Mouse (Mus musculus) lung, postnatal 4 days (tissue): ENCODE results near the gene Adipor2.
"Not testable (repeated sequence)": the region's sequence is repeated elsewhere in the genome, so short reads cannot be mapped to it uniquely, and the experiment has no call there.

Experiments used
- DNase-seq, 2 experiments: peaks; one replicate each; pipeline ENCODE4 v3.0.0; 2021

Gene Adipor2

DNA sequence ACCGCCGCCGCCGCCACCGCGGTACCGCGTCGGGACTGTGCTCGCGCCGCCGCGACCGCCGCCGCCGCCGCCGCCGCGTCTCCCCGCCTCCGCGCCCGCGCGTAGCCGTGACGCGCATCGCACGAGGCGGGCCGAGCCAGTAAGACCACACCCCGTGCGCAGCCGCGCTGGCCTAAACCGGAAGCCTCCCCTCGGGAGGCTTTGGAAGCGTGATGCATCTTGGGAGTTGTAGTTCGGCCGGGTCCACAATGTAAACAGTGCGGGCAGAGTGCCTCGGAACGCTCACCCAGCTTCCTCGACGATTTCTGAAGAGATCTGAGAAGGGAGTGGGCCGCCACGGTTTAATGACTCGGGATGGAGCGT lies 28.9 kb downstream of the Adipor2 start:
- DNase-seq, result peak; percentile 96 to 98

DNA sequence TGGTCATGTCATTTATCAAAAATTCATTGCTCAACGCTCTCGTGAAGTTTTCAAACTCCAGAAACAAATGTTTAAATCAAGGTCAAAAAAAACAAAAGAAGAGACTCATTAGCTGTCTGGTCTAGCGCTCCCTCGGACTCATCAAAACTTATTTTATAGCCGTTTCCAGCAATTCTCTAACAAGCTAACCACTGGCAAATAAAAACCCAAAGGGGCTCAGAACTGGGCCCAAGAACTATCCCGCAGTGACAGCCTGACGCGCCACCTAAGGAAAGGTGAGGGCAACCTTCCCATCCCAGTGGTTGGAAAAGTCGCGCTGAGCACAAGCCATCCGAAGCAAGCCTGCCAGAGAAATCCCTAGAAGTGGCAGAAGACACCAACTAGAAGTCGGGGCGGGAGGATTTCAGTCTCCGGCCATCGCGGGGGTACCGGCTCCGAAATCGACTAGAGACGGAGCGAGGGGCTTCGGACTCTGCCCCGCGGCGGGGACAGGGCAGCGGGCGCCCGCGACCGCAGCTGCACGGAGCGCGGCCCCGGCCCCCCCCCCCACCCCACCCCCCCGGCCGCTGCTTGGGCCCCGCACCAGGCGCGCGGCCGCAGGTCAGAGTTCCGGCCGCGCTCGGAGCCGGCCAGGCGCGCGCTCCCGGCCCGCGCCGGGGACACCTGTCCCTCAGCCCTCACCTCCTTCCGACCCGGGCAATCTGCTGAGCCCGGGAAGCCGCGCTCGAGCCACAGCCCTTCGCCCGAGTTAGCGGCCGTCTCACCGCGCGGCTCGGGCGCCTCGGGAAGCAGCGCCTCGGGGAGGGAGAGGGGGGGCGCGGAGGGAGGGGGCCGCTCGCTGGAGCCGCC lies 29.5 kb downstream of the Adipor2 start:
- DNase-seq, result peak in 1 of 2 experiments; percentile 43

DNA sequence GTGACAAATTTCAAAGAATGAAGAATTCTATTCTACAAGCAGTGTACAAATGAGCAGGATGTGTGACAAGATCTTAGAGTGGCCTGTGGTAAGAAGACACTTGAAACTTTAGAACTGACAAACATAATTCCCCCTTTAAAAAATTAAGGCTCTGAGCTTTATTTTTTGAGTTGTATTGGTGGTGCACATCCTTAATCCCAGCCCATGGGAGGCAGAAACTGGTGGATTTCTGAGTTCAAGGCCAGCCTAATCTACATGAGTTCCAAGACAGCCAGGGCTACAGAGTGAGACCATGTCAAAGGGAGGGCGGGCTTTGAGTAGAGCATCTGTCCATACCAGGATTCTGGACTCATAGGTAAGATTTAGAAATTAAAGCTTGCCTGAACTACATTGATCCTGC lies 30.7 kb downstream of the Adipor2 start:
- no peak for DNase-seq

DNA sequence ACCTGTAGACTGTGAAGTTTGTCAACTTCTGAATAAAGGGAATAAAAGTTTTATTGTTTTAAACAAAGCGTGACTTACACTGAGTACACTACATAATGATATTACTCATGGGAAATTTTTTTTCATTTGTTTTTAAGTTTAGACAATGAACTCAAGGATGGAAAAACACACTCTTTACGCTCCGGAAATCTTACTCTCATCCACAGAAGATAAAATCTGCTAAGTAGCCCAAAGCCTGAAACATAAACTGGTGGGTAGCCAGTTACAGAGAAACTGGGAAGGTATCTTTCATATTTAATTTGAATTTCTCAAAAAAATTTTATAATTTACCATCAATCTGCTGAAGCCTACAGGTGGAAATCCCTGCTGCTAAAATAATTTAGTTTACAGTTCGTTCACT lies 31.1 kb downstream of the Adipor2 start:
- no peak for DNase-seq

DNA sequence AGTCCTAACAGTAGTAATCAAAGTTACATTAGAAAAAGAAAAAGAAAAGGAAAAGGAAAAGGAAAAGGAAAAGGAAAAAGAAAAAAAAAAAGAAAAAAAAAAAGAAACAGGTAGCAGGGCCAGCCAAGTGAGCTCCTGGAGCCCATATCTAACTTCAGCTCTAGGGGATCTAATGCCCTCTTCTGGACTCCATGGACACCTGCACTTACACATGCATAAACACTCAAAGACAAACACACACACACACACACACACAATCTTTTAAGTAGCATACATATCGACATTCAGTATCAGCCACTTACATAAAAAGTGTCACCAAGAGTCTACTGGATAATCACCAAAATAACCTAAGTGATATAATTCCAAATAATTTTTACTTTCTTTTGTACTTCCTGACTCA lies 31.8 kb downstream of the Adipor2 start:
- no peak for DNase-seq

DNA sequence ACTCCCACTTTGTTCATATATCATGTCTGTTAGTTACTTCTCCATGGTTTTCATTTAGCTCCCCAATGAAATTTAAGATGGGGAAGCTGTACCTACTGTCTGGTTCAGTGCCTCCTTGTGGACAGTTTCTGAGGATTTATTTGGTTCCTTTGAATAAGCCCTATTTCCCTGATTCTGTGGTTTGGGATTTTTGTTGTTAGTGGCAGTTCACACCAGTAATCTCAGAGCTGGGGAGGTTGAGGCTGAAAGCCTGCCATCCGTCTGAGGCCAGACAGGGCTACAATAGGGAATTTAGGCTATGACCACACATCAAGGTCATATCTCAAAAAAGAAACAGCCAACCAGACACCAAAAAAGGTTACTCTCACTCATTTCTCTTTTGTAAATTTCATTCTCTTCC lies 38.9 kb downstream of the Adipor2 start:
- DNase-seq, result no peak

DNA sequence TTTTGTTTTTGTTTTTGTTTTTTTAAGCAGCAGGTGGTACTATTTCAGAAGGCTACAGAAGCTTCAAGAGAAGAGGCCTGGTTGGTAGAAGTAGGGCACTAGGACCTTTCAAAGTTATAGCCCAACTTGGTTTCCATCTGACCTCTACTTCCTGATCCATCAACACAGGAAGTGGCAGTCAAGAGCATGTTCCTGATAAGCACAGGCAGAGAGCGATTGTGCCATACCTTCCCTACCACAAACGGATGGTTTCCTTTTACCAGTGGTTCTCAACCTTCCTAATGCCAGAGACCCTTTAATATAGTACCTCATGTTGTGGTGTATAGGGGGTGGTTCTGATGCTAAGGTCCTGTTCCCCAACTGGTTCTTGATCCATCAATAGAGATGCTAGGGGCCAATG lies 39.9 kb downstream of the Adipor2 start:
- no peak for DNase-seq

DNA sequence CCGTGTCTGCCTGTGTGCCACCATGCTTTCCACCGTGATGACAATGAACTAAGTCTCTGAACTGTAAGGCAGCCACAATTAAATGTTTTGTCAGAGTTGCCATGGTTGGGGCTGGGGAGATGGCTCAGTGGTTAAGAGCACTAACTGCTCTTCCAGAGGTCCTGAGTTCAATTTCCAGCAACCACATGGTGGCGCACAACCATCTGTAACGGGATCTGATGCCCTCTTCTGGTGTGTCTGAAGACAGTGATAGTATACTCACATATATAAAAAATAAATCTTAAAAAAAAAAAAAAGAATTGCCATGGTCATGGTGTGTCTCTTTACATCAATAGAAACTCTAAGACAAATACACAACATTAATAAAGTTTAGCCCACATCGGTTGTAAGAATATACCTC lies 42.5 kb downstream of the Adipor2 start:
- DNase-seq, result no peak

DNA sequence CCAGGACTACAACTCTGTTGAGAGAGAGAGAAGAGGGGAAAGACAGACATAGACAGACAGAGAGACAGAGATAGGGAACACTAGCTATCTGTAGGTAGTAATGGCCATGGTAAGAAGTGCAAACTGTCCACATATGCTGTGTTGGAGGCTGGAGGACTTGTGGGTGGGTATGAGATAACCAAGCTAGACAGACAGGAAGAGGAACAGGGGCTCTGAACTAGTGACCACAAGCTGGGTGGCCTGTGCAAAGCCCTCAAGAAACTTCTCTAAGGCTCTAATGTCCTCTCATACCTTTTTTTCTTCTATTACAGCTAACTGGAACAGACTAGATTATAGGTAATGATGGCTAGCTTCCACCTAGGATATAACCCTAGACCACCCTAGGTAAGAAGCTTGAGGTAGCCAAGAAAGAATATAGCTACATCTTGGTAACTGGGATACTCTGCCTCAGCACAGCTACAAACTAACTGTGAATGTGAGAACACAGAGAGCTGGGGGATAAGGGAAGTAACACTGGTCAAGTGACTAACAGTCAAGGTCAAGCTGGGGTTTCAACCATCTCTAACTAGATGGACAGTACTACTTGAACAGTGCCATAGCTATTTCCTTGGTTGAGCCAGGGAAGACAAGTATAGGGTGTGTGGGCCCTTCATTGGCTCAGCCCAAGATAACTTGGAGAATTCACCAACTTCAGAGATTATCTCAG lies 44.4 kb downstream of the Adipor2 start:
- DNase-seq, result no peak

DNA sequence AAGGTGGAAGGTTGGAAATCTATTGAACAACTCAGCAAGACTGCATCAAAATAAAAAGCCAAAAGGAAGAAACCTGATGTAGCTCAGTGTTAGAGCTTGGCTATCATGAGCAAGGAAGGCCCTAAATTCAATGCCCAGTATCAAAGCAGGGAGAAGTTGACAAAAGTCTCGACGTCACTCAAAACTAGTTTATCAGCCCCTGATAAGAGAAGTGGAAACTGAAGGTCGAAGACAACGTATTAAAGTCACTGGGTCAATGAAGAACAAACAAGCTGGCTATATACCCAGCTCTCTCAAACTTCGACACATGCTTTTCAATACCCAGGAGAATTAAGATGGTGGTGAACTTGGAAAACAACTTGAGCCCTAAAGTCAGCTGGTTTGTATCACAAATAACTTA lies 45.3 kb downstream of the Adipor2 start:
- DNase-seq, result no peak

DNA sequence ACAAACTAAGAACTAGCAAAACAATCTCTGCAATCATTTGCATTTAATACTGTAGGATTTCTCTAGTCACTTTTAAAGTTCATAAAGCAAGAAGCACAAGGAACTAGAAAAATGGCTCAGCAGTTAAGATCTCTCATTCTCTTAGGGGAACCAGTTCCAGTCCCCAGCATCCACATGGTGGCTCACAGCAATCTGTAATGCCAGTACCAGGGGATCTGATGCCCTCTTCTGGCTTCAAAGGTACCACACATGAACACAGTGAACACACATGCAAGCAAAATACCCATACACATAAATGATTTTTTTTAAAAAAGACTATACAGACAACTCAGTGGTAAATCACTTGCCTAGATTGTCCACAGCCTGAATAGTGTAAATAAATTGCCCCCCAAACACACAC lies 45.9 kb downstream of the Adipor2 start:
- DNase-seq, result no peak

DNA sequence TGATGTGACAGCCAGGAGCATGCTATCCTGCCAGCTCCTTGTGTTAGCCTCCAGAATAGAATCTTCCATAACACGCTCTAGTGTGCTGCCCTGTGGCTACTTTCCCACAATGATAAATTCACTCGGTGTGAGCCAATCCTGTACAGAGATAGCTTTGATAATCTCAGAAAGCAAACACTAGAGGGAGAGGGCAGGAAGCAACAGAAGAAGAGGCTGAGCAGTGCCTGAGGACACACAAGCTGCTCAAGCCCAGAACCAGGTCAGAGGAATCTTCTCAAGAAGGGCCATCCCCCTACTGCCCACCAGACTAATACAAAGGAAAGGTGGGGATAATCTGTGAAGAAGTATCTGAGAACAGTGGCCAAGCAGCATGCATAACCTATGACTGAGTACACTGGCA lies 50.1 kb downstream of the Adipor2 start:
- DNase-seq, result no peak

DNA sequence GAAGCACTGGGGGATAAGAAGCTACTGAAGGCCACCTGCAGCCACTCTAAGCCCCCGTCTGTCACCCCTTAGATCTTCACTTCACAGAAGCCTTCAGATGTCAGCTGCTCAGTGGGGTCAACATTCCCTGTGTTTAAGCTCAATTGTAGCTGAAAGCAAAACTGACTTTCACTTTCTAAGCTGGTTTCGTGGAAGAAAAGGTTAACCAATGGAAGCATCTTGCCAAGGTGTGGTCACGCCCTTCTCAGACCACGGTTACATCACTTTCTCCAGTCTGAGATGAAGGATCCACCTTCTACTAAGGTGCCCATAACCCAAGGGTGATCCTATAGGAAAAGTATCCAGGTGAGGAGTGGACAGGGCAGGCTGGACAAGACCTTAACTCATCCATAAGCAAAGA lies 50.7 kb downstream of the Adipor2 start:
- DNase-seq, result not testable (repeated sequence)

DNA sequence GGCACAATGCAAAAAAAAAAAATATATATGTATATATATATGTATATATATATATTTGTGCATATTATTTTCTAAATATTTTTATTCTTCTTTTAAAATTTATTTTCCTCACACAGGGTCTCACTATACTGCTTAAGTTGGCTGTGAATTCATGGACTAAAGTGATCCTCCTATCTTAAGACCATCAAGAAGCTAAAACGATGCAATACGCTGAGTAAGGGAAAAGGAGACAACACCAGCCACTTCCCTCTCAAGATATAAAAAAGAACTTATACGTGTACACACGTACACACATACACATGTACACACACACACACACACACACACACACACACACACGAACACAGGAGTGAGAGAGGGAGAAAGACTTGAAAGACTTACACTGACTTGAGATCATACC lies 53.9 kb downstream of the Adipor2 start:
- no peak for DNase-seq

DNA sequence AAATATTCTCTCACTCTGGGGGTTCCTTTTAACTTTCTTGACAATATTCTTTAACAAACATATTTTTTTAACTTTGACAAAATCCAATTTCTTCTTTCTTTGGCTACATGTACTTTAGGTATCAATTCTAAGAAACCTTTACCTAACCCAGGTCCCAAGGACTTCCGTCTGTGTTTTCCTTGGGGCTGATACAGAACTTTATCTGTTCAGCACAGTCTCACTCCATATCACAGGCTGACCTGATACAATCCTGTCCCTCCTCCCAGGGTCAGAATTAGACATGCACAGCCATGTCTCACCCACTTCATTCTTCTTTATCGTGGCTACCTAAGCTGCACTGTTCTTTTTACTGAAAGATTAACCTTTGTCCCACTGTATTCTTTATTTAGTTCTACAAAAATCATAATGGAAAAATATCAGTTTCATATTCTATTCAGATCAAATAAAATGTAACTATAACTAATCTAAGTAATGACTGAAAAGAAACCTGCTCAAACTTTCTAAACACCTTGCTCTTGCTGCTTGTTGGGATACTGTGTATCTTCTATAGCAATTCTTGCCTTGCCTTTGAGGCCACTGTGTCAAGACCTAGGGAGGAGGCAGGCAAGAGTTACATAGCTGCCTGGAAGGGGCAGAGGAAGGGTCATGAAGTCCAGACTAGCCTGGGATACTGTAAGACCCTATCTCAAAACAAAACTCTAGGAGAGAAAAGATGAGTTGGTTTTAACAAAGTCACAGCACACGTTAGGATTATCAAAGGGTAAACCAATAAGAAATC lies 56.4 kb downstream of the Adipor2 start:
- no peak for DNase-seq

DNA sequence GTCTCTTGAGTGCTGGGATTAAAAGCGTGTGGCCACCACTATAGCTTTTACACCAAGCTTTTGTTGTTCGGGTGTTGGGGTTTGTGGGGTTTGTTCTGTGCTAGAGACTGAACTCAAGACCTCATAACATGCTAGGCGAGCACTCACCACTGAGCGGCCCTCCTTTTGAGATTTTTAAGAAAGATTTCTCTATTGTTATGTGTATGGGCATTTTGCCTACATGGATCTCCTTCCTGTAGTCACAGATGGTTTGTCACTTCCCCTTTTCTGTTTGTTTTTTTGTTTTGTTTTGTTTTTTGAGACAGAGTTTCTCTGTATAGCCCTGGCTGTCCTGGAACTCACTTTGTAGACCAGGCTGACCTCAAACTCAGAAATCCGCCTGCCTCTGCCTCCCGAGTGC lies 57.3 kb downstream of the Adipor2 start:
- DNase-seq, result not testable (repeated sequence)

DNA sequence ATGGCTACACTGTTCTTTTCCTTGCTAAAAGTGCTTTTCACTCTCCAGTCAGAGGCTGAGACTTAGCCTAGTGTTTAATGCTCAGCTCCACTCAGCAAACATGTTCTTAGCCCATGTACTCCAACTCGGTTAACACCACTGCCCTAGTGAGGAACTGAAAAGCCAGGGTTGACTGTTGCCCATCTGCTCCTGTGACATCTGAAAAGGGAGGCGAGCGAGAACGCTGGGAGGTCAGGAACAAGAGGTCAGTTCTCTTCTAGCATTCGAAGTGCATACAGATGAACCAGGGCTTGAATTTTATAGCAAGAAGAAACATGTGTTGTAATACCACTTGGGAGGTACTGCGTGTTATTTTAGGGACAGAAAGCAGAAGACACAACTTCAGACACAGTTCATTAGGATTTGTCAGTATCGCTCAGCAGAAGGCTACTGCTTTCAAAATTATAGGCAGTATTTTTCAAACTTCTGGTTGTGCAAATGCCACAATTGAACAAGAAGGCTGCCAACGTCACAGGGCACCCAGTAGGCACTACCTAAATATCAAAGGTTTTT lies 59.4 kb downstream of the Adipor2 start:
- DNase-seq, result no peak

DNA sequence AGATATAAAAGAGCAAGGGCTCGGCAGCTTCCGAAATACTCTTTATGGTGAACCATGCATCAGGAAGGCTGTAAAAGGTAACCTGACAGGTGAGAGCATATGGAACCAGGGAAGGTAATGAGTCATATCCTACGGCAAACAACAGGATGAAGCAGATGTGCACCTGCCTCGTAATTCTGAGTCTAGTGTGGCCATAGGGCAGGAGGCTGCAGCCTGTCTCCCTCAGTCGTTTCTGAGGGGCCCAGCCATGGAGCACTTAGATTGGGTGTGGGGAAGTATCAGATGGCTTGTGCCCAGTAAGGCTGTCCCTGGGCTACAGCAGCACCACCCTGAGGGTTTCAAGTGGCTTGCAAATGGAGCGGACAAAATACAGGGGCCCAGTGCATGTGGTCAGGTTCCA lies 65.0 kb downstream of the Adipor2 start:
- no peak for DNase-seq

DNA sequence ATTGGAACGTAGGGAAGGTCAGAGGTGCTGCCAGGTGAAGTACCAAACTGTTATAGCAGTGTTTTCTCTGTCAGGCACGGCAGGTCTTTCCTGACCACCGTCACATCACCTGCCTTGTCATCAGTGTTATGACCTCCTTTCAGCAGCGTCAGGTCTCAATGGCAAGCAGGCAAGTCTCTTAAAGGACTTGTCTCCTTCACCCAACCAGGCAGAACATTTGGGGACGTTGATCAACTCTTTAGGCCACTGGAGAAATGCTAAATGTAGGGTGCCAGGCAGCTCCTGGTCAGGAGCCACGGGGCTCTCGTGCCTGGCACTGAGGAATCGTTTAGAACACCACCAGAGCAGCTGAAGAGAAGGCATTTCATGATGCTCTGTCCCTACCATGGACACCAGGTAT lies 65.8 kb downstream of the Adipor2 start:
- no peak for DNase-seq

DNA sequence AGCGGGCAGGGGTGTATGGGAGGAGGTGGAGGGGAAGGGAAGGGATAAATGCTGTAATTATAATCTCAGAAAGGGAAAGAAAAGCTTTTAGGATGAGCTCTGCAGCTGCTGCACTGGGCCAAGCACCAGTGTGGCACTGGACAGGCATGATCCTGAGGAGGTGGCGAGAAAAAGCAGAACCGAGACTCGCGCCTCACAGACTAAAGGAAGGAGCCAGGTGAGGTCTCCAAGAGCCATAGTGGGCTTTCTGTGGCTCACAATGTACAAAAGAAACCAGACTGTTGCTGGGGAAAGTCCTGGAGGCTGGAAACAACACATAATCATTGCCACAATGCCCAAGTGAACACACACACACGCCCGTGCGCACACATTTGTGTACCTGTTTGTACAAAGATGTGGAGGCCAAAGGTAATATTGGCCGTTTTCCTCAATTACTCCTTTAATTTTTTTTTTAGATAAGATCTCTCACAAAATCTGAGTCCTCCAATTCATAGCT lies 66.8 kb downstream of the Adipor2 start:
- DNase-seq, result no peak

DNA sequence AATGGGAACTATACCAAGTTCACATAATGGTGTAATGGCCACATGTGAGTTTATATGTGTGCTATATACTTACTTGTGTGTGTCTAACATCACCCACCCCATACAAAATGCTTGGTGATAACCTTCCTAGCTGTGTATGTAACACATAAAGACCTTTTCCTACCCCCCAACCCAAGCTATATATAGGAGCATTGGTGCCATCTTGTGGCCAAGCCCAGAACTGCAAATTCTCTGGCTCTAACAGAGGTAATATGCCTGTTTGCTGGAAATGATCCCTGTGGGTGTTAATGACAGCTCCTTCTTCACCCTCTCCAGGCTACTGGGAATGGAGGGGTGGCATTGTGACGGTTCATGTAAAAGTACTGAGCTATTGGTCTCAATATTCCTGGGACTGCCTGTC lies 69.3 kb downstream of the Adipor2 start:
- peak; percentile 45 to 82 for DNase-seq

DNA sequence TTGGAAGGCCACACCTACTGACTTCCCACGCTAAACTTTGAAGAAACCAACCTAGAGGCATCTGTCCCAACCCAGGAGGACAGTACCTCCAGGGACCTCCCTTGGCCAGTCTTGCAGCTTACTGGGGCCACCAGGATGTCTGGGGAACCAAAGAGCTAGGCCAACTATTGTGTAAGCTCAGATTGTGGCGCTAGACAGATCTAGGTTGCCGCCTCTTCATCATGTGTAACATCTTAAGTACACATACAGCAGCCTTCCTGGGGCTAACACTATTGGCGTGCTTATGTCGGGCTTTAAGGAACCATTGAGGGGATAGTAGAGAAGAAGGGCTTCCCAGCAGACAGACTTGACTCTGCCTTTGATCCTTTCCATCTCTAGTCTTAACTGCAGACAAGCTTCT lies 69.7 kb downstream of the Adipor2 start:
- no peak for DNase-seq

DNA sequence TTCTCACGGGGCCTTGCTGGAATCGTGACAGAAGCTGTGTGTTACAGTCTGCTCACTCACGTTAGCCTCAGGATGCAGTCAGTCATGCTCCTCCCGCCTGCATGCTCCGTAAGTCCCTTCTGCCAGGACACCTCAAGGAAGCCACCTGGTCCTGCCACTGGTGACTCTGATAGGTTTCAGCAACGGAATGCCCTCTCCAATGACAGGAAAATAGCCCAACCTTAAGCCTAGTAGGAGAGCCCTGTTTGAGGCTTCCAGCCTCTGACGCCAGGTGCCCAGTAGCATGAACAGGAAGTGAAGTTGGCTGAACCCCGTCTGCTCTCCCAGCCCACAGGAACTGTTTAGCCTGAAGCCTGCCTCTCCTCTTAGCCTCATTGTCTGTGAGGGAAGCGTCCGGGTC lies 71.2 kb downstream of the Adipor2 start:
- no peak for DNase-seq
